Mouse (Mus musculus): ENCODE results near the gene Orm2. TPM values are rescaled to one million over a fixed set of nuclear protein-coding genes. Genes with fewer than 3 reads are reported as not detected.
A peak's percentile ranks its signal among the peaks of the same experiment; 100 is the strongest.

Orm2 gene
- total and polyA plus RNA-seq, 3 experiments: not detected

DNA sequence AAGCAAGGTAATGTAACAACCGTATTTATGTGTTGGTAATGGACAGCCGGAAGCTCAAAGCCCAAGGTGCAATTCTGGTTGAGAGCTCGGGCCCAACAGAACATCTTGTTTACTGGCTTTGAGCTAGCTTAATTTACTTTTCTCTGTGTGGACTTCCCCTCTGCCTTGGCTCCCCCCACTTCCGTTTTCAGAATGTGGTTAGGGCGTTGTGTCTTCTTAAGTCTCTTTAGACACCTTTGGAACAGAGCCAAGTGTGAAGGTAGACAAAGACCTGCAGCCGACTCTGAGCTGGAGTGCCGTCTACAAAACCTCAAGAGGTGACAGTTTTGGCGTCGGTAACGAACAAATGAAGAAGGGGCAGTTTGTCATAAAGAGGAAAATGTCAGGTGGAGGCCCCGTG, 23.5 kb downstream of the Orm2 start:
- in situ Hi-C loops (cut with MboI; ENCODE audit: low pct_ligation_motif_present, low pct_unique_long_range_greater_than_20kb, low sequenced_read_pairs): no loop called here
- H3K4me2 ChIP-seq (ENCODE audit: insufficient read depth, low read depth, poor library complexity, severe bottlenecking): peak overlapping the region; percentile 71
- peak overlapping the region; percentile 28 to 59 (median 46) for H3K4me3 ChIP-seq (replicated peaks in 1 of 3; ENCODE audit: low read depth in 2 of 3, low read length in 2 of 3, poor library complexity in 1 of 3)
- H3K79me2 ChIP-seq (replicated peaks; ENCODE audit: control insufficient read depth, extremely low read depth, insufficient read depth, poor library complexity, severe bottlenecking): peaks cover 26% of the 10 kb centered on the region
- dilution Hi-C loops (cut with MboI; ENCODE audit: extremely low pct_ligation_motif_present, extremely low pct_unique_long_range_greater_than_20kb, low sequenced_read_pairs): no loop called here
- H3K9me3 ChIP-seq (replicated peaks; ENCODE audit: low read length): no peaks in the 10 kb centered on the region
- peak overlapping the region; percentile 37 for H3K9ac ChIP-seq (ENCODE audit: insufficient read depth, low read depth)
- peaks cover 74 to 90% of the 10 kb centered on the region in 2 experiments for H3K36me3 ChIP-seq (replicated peaks in 1 of 2; ENCODE audit: control insufficient read depth in 1 of 2, insufficient read depth in 1 of 2, low read length in 1 of 2)
- peak; percentile 88 for DNase-seq (ENCODE audit: extremely low read depth)
- H3K4me1 ChIP-seq (ENCODE audit: control insufficient read depth in 1 of 2, insufficient read depth in 2 of 2): peaks cover 44 to 71% of the 10 kb centered on the region in 2 experiments
- TF ChIP-seq POLR2A (IDR thresholded peaks at IDR 0.05; ENCODE audit: low read depth, low read length) (peak; percentile 34; the same call in 1 of the 2 replicates), EP300 (IDR thresholded peaks at IDR 0.05; ENCODE audit: low read length) (peak; percentile 75), RCOR1 (conservative IDR thresholded peaks at IDR 0.05; ENCODE audit: low read depth, low read length) (0 out of 2 replicates have a peak, but pooled peaks have one; percentile 2), MEF2A (IDR thresholded peaks at IDR 0.05; ENCODE audit: borderline replicate concordance, low read depth, low read length) (peak; percentile 38; the same call in 1 of the 2 replicates), BHLHE40 (IDR thresholded peaks at IDR 0.05; ENCODE audit: low read depth, low read length) (peak; percentile 70), ELF1 (IDR thresholded peaks at IDR 0.05; ENCODE audit: low read depth, low read length) (peak; percentile 75), MYC (IDR thresholded peaks at IDR 0.05; ENCODE audit: low read depth, low read length) (no peak), MAX (IDR thresholded peaks at IDR 0.05; ENCODE audit: low read length) (0 out of 2 replicates have a peak, but pooled peaks have one; percentile 28), USF1 (IDR thresholded peaks at IDR 0.05; ENCODE audit: low read depth, low read length) (no peak), ZNF384 (IDR thresholded peaks at IDR 0.05; ENCODE audit: low read depth, low read length) (0 out of 2 replicates have a peak, but pooled peaks have one; percentile 1), SMC3 (IDR thresholded peaks at IDR 0.05; ENCODE audit: low read depth, low read length) (no peak), IRF4 (IDR thresholded peaks at IDR 0.05; ENCODE audit: low read depth, low read length) (peak; percentile 77; the same call in 1 of the 2 replicates), SIN3A (IDR thresholded peaks at IDR 0.05; ENCODE audit: low read length) (peak; percentile 77), TCF12 (IDR thresholded peaks at IDR 0.05; ENCODE audit: low read depth, low read length) (peak; percentile 46; the same call in 1 of the 2 replicates), NELFE (IDR thresholded peaks at IDR 0.05; ENCODE audit: low read depth, low read length) (0 out of 2 replicates have a peak, but pooled peaks have one; percentile 32), CHD2 (IDR thresholded peaks at IDR 0.05; ENCODE audit: low read length) (0 out of 2 replicates have a peak, but pooled peaks have one; percentile 20), KAT2A (IDR thresholded peaks at IDR 0.05; ENCODE audit: insufficient replicate concordance, low read length) (no peak), ZKSCAN1 (IDR thresholded peaks at IDR 0.05; ENCODE audit: borderline replicate concordance, low read depth, low read length) (no peak), JUN (IDR thresholded peaks at IDR 0.05; ENCODE audit: insufficient read depth, low read depth, low read length) (0 out of 2 replicates have a peak, but pooled peaks have one; percentile 10), USF2 (conservative IDR thresholded peaks at IDR 0.05; ENCODE audit: low read depth, low read length) (no peak), NRF1 (IDR thresholded peaks at IDR 0.05; ENCODE audit: low read depth, low read length) (no peak), TBP (conservative IDR thresholded peaks at IDR 0.05; ENCODE audit: low read depth, low read length) (0 out of 2 replicates have a peak, but pooled peaks have one; percentile 61), ETS1 (conservative IDR thresholded peaks at IDR 0.05; ENCODE audit: low read depth, low read length) (peak; percentile 82)
- no peaks in the 10 kb centered on the region for H3K27me3 ChIP-seq (replicated peaks)
- peak overlapping the region; percentile 99 for H3K27ac ChIP-seq (ENCODE audit: insufficient read depth, low read depth)

Data from CH12.LX (cell line).